Mouse (Mus musculus): ENCODE measurements around the gene Slc1a7. TPM values are rescaled to one million over a fixed set of nuclear protein-coding genes. Genes with fewer than 3 reads are reported as not detected.
A peak's percentile ranks its signal among the peaks of the same experiment; 100 is the strongest.

The Slc1a7 gene
- total RNA-seq, 2 experiments from 2014 or later = not detected

- H3K4me3 ChIP-seq = no peak overlapping the region
- peak in 1 of 2 experiments; percentile 33 for DNase-seq (ENCODE audit: low spot score in 2 of 2)
- TF ChIP-seq CTCF (conservative IDR thresholded peaks at IDR 0.05) = no peak
- H3K27ac ChIP-seq = no peak overlapping the region
Measured at GRCm38 (mm10) chr4:107979530-107979929, 11.4 kb downstream of the Slc1a7 start.

- no peak overlapping the region for H3K4me3 ChIP-seq
- DNase-seq (ENCODE audit: low spot score in 2 of 2) = no peak
- no peak for TF ChIP-seq CTCF (conservative IDR thresholded peaks at IDR 0.05)
- no peak overlapping the region for H3K27ac ChIP-seq
Measured at GRCm38 (mm10) chr4:107980002-107980600, 12.0 kb downstream of the Slc1a7 start.

- DNase-seq (ENCODE audit: low spot score in 2 of 2) = no peak
- Histone ChIP-seq H3K4me3 (no peak overlapping the region), H3K27ac (no peak overlapping the region)
- TF ChIP-seq CTCF (conservative IDR thresholded peaks at IDR 0.05) = no peak
Measured at GRCm38 (mm10) chr4:107983717-107984116, 15.6 kb downstream of the Slc1a7 start.

DNA sequence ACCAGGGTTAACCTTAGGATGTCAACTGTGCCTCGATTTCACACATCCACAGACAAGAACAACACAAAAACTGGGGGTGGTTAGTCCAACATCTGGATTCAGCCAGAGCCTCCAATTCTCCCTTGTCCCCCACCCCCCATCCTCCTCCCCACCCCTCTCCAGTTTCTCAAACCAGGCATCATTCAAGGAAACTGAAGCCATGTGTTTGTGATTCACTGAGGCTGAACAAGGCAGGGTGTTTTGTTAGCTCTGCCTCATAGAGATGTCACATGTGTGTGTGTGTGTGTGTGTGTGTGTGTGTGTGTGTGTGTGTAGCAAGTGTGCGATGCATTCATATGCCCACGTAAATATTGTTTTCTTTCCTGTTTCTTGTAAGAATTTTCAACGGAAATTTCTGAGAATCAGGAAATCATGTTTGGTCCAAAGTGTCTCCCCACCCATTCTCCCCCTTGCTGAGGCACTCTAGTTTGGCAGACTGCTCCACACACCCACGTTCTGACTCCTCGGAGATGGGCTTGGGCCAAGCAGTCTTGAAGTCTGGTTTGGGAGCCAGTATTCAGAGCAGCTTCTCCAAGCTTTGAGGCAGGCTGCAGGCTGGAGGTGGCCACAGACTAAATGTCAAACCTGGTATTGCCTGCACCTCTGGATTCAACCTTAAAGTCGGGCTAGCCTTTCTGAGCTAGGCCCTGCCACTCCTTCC, 16.3 kb downstream of the Slc1a7 start:
- TF ChIP-seq CTCF (conservative IDR thresholded peaks at IDR 0.05) = no peak
- peak; percentile 72 to 80 for DNase-seq (ENCODE audit: low spot score in 2 of 2)
- no peak overlapping the region for H3K4me3 ChIP-seq
- H3K27ac ChIP-seq = peak overlapping the region; percentile 72; the same call in 1 of the 2 replicates

DNA sequence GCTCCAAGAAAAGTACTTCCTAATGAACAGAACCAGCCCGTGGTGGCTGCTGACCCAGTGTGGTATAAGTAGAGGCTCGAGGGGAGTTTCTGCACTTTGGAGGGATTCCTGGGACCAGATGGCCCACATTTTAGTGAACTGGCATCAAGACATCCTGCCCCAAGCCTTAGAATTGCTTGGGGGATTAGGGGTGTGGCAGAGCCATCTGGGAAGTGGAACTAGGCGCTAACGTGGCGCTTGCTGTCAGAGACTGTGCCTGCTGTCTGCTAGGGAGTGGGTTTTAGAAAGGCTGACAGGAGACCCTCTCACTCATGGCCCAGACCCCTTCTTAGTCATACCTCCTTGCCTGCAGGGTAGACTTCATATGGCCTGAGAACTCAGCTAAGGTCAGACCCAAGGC, 17.7 kb downstream of the Slc1a7 start:
- DNase-seq (ENCODE audit: low spot score in 2 of 2) = no peak
- TF ChIP-seq CTCF (conservative IDR thresholded peaks at IDR 0.05) = no peak
- H3K27ac ChIP-seq = no peak overlapping the region
- H3K4me3 ChIP-seq = no peak overlapping the region

- Histone ChIP-seq H3K27ac (no peak overlapping the region), H3K4me3 (no peak overlapping the region)
- TF ChIP-seq CTCF (conservative IDR thresholded peaks at IDR 0.05) = no peak
- no peak for DNase-seq (ENCODE audit: low spot score in 2 of 2)
Measured at GRCm38 (mm10) chr4:107986386-107987168, 18.4 kb downstream of the Slc1a7 start.

DNA sequence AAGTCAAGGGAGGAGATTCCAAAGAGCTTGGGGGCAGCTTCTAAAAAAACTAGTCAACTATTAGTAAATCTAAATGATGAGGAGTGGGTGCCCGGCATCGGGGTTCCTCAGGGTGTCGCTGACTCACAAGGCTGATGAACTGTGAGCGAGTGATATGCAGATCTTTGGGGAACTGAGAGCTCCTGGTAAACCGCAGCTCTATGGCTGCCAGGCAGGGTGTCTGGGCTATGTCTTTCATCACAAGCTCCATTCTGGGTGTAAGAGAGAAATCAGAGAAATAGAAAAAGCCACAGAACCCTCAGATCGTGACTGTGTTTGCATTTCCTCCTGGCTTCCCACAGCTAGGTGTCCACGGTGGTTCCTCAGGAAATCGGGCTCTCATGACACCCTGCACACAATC, 20.8 kb downstream of the Slc1a7 start:
- TF ChIP-seq CTCF (conservative IDR thresholded peaks at IDR 0.05) = no peak

DNA sequence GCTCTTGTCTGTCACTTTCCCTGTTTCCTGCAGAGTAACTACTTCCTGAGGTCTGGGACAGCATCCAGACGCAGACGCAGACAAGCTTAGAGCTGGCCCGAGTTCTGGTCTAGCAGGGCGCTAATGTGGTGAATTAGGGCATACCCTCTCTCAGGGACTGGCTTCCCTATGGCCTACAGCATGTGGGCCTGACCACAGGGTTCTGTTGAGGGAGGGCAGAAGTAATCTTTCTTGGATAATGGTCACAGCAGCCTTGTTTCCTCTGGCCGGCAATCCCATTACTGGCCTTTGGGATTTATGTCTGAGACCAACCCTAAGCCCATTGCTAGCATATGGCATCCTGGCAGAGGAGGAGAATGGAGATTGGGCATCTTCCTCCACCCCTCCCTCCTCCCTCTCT, 22.7 kb downstream of the Slc1a7 start:
- Histone ChIP-seq H3K27ac (no peak overlapping the region), H3K4me3 (no peak overlapping the region)
- DNase-seq (ENCODE audit: low spot score in 2 of 2) = no peak
- TF ChIP-seq CTCF (conservative IDR thresholded peaks at IDR 0.05) = no peak

More for the DNA sequence above, 20.8 kb downstream of the Slc1a7 start:
- H3K4me3 ChIP-seq = no peak overlapping the region
- no peak overlapping the region for H3K27ac ChIP-seq
- DNase-seq (ENCODE audit: low spot score in 2 of 2) = no peak

GRCm38 (mm10) chr4:107991879-107992278, 23.7 kb downstream of the Slc1a7 start:
- H3K27ac ChIP-seq = no peak overlapping the region
- no peak overlapping the region for H3K4me3 ChIP-seq
- no peak for DNase-seq (ENCODE audit: low spot score in 2 of 2)
- no peak for TF ChIP-seq CTCF (conservative IDR thresholded peaks at IDR 0.05)

- no peak for TF ChIP-seq CTCF (conservative IDR thresholded peaks at IDR 0.05)
- H3K27ac ChIP-seq = no peak overlapping the region
- no peak for DNase-seq (ENCODE audit: low spot score in 2 of 2)
- H3K4me3 ChIP-seq = no peak overlapping the region
Measured at GRCm38 (mm10) chr4:107995011-107995410, 26.9 kb downstream of the Slc1a7 start.

- DNase-seq (ENCODE audit: low spot score in 2 of 2) = no peak
- Histone ChIP-seq H3K4me3 (no peak overlapping the region), H3K27ac (no peak overlapping the region)
- TF ChIP-seq CTCF (conservative IDR thresholded peaks at IDR 0.05) = no peak
Measured at GRCm38 (mm10) chr4:107995727-107996126, 27.6 kb downstream of the Slc1a7 start.

GRCm38 (mm10) chr4:107996418-107996986, 28.4 kb downstream of the Slc1a7 start:
- H3K4me3 ChIP-seq = no peak overlapping the region
- DNase-seq (ENCODE audit: low spot score in 2 of 2) = no peak
- no peak overlapping the region for H3K27ac ChIP-seq
- no peak for TF ChIP-seq CTCF (conservative IDR thresholded peaks at IDR 0.05)
